Mouse (Mus musculus): ENCODE results near the gene Dcbld1. TPM values are rescaled to one million over a fixed set of nuclear protein-coding genes. Genes with fewer than 3 reads are reported as not detected.

Dcbld1 gene
- under 1 TPM; 0.48 to 0.77 TPM for total RNA-seq (2023)

GRCm38 (mm10) chr10:52233301-52233968 lies at the start of gene Dcbld1:
Dcbld1 (plus strand) TSS chr10:52233619.

GRCm38 (mm10) chr10:52194957-52195852 lies 38.2 kb upstream of the Dcbld1 start, which contains the start of gene Ros1:
Ros1 (minus strand) TSS chr10:52195244.

GRCm38 (mm10) chr10:52358467-52358866 lies 125.0 kb downstream of the Dcbld1 start, which contains the start of gene Gm26741:
Gm26741 (plus strand) TSS chr10:52358767.

Other genes starting within 250 kb of the Dcbld1 start
- gene Vgll2, start 211.1 kb upstream of the Dcbld1 start, total RNA-seq (2023): not detected
- gene Ros1, start 38.4 kb upstream of the Dcbld1 start, total RNA-seq (2023): not detected
- not detected for gene Gm26741, start 125.1 kb downstream of the Dcbld1 start, total RNA-seq (2023)
- 10 to 100 TPM; 10.1 to 11.2 TPM for gene Gopc, start 148.5 kb downstream of the Dcbld1 start, total RNA-seq (2023)
- not detected for gene Nepn, start 155.4 kb downstream of the Dcbld1 start, total RNA-seq (2023)
- gene Nus1, start 183.9 kb downstream of the Dcbld1 start, total RNA-seq (2023): 10 to 100 TPM; 16.9 to 18.4 TPM